Mouse (Mus musculus): ENCODE results near the gene Mrvi1.
A peak's percentile ranks its signal among the peaks of the same experiment; 100 is the strongest.

The Mrvi1 gene

DNA sequence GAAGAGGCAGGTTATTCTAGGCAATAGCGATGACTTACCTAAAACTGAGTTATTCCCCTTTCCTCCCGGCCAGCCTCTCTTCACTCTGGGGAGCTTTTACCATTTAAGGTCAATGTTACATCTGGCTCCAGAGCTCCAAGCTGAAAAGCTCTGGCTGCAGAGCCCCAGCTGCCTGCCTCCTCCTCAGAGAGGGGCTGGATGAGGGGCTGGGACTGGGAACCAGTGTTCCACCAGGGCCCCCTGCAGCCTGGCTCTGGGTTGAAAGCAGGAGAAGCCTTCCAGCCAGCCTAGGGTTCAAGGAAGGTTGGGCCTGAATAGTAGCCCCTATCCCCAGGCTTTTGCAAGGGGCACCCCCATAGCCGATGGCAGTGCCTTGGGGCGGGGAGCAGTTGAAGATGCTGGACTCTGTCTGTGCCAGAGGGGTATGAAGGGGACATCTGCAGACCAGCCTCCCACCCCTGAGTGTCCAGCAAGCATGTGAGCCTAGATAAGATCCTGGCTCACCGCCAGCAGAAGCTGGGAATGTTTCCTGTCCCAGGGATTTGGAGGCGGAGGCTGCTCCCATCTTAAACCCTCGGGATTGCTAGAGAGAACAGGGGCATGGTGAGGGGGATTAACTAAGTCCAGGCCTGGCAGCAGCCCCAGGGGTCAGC is at the start of gene Mrvi1:
Gene Mrvi1 (minus strand): TSS at position 409 of the 653 bp plus-strand sequence.
- DNase-seq (ENCODE audit: low spot score), result peak; percentile 66

DNA sequence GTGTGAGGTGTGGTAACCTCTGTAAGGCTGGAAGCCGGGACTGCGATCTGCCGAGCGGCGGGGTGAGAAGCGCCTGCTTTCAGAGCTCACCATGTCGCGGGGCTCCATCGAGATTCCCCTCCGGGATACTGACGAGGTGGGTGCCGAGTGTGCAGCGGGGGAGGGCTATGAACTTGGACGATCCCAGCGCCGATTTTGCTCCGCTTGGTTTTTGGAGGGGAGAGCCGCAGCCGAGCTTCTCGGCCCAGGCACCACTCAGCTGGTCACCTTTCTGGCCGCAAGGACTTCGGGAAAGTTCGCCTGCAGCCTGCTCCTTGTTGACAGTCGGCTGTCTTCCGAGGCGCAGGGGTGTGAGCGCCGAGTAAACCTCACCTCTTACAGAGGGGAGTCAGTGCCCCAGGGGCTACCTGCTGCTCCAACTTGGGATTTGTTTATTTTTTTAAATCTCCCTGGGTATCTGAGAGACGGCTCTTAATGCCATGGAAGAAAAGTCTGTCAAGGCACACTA is 46.8 kb upstream of the Mrvi1 start:
- no peak for DNase-seq (ENCODE audit: low spot score)

DNA sequence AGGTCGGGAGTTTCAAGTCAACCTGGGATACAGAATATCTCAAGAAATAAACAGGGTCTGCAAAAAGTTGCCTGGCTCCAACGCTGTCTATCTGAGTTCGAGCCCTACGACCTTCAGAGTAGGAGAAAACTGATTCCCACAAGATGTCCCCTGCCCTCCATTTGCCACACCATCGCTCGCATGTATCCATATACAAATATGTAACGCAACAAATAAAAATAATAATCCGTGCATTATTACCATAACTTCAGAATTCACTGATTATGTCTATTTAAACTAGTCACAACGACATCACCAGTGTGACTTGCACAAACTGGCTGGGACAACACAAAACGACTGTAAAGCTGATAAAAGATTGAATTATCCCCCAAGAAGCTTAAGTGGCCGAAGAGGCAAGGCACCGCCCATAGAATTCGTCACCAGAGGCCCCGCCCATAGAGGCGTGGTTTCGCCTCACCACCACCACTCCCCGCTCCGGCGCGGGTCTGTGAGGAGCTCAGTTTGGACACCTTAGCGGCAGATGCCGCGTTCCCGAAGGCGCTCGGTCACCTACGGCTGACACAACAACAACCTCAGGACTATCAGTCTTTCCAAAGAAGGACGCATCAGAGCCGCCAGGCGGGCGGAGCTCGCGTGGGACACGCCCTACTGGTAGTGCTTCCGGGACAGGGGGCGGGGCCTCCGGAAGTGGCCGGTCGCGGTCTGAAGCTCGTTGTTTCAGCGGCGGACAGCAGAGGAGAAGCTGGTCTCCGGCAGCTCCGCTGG is 46.2 kb upstream of the Mrvi1 start, which contains the start of gene Ctr9:
Gene Ctr9 (plus strand): TSS at position 671 of the 765 bp plus-strand sequence.
- DNase-seq (ENCODE audit: low spot score), result peak; percentile 96

DNA sequence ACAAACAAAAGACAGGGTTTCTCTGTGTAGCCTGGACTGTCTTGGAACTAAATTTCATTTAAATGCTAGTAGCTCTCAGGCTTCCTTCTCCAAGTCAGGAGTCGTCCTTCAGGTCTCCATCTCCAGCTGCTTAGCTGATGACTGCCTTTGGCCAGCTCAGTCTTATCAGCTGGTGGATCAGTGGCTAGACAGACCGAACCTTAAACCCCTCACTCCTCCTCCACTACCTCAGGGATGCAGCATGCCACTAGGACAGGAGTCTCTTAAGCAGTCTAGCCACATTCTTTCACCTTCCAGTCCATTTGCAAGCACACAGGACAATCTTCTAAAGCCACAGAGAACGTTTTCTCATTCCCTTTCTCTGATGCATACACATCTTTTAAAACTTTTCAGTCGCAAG is 42.7 kb upstream of the Mrvi1 start:
- no peak for DNase-seq (ENCODE audit: low spot score)

DNA sequence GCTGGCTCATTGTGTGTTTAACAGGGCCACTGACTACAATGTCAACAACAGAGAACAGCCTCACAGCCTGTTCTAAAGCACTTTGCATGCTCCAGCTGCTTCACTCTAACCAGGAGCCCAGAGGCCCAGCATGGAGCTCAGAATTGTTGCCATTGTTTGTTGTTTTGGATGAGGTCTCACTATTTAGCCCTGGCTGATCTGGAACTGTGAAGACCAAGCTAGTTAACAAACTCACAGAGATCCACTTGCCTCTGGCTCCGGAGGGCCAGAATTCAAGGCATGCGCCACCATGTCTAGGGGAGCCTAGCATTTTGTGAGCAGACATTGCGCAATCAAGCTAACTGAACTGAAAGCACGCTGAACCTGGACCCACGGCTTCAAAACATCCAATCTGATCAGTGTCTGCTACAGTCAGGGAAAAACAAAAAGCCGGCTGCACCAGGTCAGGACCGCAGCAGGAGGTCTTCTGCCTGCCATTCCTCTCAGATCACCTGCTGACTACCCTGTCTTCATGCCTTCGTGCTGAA is 41.9 kb upstream of the Mrvi1 start:
- no peak for DNase-seq (ENCODE audit: low spot score)

DNA sequence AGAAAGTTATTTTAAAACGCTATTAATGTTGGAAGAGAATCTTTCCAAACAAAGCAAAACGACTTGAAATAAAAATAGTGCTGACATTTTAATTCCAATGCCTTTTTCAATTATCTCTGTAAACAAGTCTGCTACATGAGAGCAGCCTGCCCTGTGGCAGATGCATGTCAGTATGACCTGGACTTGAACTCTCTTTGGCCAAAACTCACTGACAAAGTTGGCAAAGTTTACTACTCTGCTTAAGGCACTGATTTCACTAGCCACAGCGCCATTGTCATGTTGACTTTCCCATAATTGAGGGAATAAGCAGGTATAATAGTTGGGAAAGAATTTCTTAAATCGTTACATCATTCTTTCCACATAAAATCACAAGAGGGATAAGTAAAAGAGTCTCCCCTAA is 38.6 kb upstream of the Mrvi1 start:
- DNase-seq (ENCODE audit: low spot score), result no peak

DNA sequence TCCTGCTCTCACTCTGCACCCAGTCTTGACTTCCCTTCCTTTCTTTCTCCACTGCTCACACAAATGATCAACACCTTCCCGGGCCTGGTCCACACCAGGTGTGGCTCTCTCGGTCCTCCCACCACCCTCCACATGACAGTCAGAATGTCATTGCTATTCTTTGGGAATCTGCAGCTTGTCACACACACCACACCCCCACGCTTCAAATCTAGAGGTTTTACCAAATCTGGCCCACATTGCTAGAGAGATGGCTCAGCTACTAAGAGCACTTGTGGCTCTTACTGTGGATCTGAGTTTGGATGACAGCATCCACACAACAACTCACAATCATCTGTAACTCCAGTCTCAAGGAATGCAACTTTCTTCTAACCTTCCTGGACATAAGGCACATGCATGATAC is 34.7 kb upstream of the Mrvi1 start:
- DNase-seq (ENCODE audit: low spot score), result no peak

DNA sequence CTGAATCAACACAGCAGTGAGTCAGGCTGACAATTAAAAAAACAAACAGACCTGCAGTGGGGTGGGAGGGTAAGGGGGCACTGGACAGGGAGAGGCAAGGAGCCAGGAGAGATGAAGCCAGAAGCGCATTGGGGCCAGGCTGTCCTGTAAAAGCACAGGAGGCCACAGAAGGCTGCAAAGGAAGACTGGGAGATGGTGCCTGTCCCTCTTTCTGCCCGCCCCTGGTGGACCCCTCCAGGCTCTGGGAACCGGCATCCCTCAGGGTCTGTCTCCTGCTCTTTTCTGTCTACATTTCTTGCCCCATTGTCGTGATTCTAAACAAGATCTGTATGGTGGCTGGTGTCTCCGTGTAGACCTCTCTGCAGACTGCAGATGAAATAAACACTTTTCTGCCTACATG is 33.5 kb upstream of the Mrvi1 start:
- no peak for DNase-seq (ENCODE audit: low spot score)

DNA sequence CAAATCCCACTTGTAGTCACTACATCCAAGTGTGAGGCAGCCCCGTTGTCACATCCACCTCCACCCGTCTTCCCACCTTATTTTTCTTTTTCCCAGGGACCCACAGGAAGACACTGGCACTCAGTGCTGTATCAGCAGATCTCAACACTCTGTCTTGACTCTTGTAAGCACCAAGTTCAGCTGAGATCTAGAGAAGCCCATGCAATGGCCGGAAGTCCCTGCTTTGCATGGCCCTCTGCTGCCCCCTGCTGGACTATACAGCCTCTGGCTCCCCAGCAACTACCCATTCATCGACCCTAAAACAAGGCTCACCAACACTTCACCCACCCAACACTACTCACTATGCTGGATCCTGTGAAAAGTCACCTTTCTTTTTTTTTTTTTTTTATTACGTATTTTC is 32.6 kb upstream of the Mrvi1 start:
- DNase-seq (ENCODE audit: low spot score), result peak; percentile 83

DNA sequence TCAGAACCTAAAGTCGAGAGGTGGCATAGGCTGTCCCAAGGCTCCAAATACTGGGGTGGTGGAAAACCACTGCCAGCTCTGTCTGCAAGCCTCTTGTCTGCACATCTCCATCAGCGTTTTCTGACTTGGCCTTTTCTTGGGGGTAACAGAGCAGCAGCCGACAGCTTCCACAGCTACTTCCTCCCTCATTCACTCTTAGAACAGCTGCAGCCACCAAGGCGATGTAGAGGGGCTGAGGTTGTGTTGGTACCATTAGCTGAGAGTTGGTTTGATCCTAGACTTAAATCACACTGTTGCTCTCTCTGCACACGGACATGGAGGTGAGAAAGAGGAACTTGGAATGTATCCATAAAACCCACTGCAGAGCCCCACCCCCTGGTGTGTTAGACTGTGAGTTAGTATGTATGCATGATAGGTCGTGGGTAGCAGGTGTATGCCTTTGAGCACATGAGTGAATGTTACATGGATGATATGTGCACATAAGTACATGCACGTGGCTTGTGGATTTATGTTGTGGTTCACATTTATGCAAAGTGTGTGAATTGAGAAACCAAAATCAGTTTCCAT is 31.9 kb upstream of the Mrvi1 start:
- DNase-seq (ENCODE audit: low spot score), result no peak

DNA sequence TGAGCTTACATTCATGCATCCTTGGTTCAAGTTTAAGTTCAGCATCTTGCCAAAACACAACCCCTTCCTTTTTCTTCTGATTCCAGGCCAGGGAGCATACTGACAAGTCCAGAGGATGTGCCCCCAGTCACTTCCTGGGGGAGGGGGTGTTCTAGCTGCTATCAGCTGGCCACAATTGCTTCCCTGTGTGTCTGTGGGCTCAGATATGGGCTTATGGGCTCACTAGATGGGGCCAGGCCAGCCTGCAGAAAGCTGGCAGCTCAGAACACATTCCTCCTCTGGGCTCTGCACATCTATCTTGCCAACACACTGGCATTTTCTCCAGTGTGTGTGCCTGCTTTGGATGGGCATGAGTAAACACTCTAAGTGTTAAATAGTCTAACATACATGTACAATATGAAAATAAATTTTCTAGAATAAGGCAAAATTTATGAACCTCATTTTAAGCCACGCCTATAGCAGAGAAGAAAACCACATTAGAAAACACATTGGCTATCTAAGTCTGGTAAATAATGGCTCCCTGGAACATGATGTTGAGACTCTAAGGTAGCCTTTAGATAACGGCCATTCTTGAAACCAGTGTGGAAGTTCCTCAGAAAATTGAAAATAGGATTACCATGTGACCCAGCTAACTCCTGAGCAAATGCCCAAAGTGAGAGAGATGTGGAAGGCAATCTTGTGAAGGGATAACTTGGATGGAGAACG is 22.0 kb upstream of the Mrvi1 start:
- DNase-seq (ENCODE audit: low spot score), result no peak

DNA sequence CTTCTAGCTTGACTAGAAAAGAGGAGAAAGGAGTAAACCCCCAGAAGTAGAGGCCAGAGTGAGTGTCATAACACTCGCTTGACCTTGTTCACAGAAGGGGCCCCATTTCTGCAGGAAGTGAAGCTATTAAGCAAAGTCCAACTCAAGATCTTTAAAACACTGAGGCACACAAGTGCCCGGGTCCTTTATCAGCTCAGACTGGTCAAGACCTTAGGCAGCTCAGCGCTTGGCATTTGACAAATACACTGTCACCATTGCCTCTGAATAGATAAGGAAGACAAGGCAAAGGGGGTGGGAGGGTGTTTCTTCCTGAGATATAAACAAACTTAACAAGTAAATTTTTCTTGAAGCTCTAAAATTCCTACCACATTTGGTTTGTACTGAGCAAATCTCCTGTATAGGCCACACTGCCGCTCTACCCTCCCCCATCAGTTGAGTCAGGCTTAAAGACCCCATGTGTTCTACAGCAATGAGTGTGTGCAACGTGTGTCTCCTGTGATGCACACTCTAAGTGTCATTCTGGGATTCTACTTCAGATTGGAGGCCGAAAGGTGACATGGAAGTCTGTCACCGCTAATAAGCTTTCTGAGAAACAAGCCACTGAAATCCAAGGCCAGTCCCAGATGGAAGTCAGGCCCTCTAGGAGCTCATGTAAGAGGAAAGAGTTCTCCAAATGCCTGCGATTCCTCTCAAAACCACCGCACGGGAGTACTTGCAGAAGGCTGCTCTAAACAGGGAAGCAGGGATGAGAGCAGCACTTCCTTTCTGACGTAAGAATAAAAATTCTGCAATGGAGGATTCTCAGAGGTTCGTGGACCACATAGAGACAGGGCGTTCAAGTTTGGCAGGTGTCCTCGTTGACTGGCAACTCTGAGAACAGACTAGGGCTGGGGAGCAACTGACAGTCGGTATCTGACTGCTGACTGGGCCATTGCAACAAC is 16.9 kb upstream of the Mrvi1 start:
- no peak for DNase-seq (ENCODE audit: low spot score)

DNA sequence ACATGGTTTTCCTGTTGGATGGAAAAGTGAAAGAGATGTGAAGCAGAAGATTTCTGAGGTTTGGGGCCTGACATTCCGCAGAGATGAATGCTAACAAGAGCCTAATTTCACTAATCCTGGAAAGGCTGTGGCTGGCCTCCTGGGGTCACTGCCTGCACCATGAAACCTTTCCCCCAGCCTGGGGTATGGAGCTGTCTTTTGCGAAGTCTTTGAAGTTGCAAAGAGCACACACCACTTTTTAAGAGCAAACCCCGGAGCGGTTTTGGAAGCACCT is 8.9 kb upstream of the Mrvi1 start:
- no peak for DNase-seq (ENCODE audit: low spot score)

DNA sequence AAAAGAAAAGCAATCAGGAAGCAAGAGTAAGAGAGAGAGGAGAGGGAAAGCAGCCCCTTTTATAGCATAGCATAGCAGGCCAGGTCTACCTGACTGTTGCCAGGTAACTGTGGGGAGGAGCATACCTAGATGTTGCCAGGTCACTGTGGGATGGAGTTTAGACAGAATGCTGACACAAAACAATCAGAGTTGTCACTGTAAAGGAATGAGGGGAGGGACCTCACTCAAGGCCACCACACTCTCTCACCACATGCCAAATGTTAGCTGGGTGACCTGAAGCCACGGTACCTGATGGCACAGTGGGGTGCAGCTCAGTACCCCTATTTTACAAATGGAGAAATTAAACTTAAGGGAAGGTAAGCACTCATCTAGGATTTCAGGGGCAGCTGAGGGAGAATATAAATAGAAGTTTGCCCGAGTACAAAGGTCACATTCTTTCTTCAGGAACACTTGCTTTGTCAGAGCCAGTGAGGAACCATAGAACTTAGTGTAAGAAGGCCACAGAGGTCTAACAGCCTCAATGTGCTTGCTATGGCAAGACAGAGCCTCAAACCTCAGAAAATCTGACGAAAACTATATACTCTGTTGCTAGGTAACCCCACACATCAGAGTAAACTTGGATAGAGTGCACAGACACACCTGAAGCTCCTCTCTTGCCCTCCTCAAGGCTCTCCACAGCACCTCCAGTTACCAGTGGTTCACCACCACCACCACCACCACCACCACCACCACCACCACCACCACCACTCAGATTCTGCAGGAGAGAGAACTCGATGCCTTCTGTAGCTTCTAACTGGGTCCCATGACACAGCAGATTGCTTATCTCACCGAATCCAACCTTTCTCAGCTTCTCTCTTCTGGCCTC is 8.3 kb upstream of the Mrvi1 start:
- DNase-seq (ENCODE audit: low spot score), result no peak

DNA sequence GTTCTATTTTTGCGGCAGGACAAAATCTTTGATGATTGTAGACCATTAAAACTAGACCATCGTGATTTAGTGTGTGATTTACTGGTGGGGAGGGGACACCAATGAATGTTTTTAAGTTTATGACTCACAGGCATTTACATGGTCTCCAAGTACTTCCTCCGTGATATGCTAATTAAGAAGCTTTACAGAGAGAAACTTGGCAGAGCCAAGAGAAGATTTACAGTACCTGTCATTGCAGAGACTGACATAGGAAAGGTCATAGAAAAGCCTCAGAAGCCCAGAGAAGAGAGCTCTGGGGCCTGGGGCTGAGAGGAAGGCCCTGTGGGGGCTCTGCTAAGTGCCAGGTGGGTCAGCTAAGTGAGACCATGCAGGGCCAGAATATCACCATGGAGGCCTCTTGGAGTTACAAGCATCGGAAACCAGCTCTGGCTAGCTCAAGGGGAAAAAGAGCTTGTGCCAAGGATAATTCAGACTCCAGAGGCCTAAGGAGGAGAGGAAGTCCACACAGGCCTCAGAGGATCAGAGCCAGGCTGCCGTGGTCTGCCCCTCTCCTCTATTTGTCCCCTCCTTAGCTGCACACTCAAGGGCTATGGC is 7.1 kb upstream of the Mrvi1 start:
- DNase-seq (ENCODE audit: low spot score), result no peak

DNA sequence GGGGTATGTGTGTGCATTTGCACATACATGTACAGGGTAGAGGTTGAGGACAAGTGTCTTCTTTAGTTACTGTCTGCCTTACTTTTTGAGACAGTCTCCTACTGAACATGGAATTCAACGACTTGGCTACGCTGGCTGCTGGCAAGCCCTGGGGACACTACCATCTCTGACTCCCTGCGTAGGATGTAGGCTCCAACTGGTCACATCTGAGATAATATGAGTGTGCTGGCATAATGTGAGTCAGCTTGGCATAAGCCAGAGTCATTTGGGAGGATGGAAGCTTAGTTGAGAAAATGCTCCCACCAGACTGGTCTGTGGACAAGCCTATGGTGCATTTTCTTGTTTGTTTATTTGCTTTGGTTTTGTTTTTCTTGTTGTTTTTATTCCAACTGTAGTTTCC is 5.8 kb upstream of the Mrvi1 start:
- no peak for DNase-seq (ENCODE audit: low spot score)

DNA sequence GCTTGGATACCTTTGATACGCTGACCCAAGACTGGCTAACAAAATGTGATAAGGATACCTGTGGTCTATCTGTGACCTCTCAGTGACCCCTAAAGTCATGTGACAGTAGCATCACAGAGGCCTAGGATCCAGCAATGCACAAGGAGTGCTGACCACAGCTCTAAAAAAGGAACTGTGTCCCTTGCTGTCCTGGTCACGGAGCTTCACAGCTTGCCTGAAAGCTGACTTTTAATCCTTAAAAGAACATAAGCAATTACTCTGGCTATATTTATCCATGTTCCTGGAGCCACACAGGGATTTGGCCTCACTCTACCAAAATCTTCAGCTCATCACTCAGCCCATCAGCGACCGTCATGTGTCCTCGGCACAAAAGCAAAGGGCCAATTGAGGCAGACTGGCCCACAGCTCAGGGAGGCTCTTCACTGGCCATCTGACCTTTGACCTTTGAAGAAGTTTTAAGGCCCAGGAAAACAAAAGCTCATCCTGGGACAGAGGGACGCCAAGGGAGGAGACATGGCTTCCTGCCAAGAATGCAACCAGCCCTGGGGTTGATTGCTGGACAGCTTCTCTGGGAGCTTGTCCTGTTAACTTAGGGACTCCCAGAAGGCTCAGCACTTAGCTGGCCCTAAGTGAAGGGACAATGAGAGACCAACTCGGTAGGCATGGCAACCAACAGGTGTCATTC is 3.5 kb upstream of the Mrvi1 start:
- no peak for DNase-seq (ENCODE audit: low spot score)

DNA sequence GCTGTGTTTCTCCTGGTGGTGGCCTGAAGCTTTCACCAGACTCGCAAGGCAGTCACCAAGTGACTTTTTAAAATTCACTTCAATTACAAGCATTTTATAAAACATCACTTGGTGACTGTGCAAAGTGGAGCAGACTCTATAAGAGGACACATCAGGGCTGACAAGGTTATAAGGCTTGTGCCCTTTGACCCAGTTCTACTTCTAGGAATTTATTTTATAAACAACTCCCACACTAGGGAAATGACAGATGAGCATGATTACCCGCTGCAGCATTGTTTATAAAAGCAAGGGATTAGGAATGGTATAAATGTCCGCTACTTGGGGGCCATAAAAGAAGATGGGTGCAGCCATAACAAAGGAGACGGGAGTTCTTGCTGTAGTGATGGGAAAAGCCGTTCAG is 1.4 kb upstream of the Mrvi1 start:
- DNase-seq (ENCODE audit: low spot score), result no peak

DNA sequence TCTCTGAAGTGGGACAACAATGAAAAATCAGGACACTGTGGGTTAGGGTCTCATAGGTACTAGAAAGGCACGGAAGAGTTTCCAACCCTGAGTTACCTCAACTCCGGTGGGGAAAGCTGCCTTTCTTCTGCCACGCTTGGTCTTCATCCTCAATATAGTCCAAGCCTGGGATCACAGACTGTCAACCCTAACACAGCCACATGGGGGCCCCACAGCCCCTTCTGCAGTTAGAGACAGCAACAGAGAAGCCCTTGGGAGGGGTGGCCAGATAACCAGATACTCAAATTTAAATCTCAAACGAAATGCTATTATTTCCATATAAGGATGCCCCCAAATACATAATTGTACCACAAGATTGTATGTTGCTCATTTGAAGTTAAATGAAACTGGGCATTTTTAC is 503 bp upstream of the Mrvi1 start:
- DNase-seq (ENCODE audit: low spot score), result no peak

DNA sequence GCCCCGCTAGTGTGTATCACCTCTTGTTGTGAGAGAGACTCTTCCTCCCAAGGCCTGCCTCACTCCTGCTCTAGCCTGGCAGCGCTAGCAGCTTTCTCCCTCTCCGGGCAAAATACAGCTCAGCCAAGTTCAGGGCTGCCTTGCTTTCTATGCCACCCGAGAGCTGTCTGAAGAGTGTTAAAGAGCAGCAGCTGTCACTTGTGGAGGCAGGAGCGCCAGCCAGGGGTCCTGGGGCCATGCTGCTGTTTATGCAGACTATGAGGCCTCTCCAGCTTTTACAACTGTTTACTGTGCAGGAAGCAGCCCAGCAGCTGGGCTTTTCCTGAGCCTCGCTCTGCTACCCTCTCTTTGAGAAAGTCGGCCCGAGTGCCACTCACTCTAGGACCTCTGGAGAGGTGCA is 1.2 kb downstream of the Mrvi1 start:
- DNase-seq (ENCODE audit: low spot score), result no peak
